In genomic region chr7:139576064-139576686, GRCm38 (mm10) we compare ENCODE assay signal across 34 mouse cellular contexts. TPM values are rescaled to one million over a fixed set of nuclear protein-coding genes. Genes with fewer than 3 reads are reported as not detected.
DNase-seq lines count a peak whose midpoint lies in the region; ATAC-seq and TF ChIP-seq lines count a peak whose summit lies in the region.
"Had no signal": no experiment of that assay in that cellular context is flagged by ENCODE, and none has a peak within 500 bp of the region (broad histone marks: within the 10 kb centered on the region; RNA-seq: fewer than 3 reads in every experiment).

No protein-coding gene starts in this region.

- no peak overlapping the region for H3K4me2 ChIP-seq in hindbrain, embryonic 13.5 days
- no peak overlapping the region for H3K4me2 ChIP-seq in hindbrain, embryonic 14.5 days (replicated peaks)
- H3K4me2 ChIP-seq in kidney, postnatal 0 days (ENCODE audit: low read length): no peak overlapping the region
- H3K4me2 ChIP-seq: embryonic facial prominence, embryonic 15.5 days; forebrain, embryonic 12.5 days; heart, embryonic 13.5 days; hindbrain, embryonic 15.5 days; limb, embryonic 15.5 days; lung, embryonic 14.5 days; midbrain, embryonic 13.5 days had no signal

- TF ChIP-seq POLR2A in lung, adult 2 months (IDR thresholded peaks at IDR 0.05; ENCODE audit: borderline replicate concordance, extremely low read depth, low read depth, low read length): no peak

- H3K9me3 ChIP-seq in hindbrain, embryonic 13.5 days: no peaks in the 10 kb centered on the region
- no peaks in the 10 kb centered on the region for H3K9me3 ChIP-seq in hindbrain, embryonic 14.5 days (ENCODE audit: control insufficient read depth, low read length)
- no peaks in the 10 kb centered on the region for H3K9me3 ChIP-seq in kidney, postnatal 0 days (replicated peaks; ENCODE audit: low read length)
- no peaks in the 10 kb centered on the region for H3K9me3 ChIP-seq in E14TG2a.4 (ENCODE audit: low read length)
- H3K9me3 ChIP-seq: embryonic facial prominence, embryonic 10.5 days; embryonic facial prominence, embryonic 15.5 days; forebrain, embryonic 12.5 days; heart, embryonic 13.5 days; hindbrain, embryonic 15.5 days; limb, embryonic 10.5 days; limb, embryonic 15.5 days; midbrain, embryonic 13.5 days had no signal

- H3K4me3 ChIP-seq in hindbrain, embryonic 13.5 days: no peak overlapping the region
- H3K4me3 ChIP-seq in hindbrain, embryonic 14.5 days (replicated peaks; ENCODE audit: low read length): no peak overlapping the region
- no peak overlapping the region for H3K4me3 ChIP-seq in kidney, postnatal 0 days (replicated peaks; ENCODE audit: low read depth, low read length)
- peak overlapping the region; percentile 27; the same call in 1 of the 2 replicates for H3K4me3 ChIP-seq in E14TG2a.4 (replicated peaks; ENCODE audit: low read length)
- no peak overlapping the region for H3K4me3 ChIP-seq in lung, adult 2 months (replicated peaks; ENCODE audit: extremely low read depth, low read depth, low read length)
- H3K4me3 ChIP-seq: embryonic facial prominence, embryonic 10.5 days; embryonic facial prominence, embryonic 15.5 days; forebrain, embryonic 12.5 days; heart, embryonic 13.5 days; hindbrain, embryonic 15.5 days; limb, embryonic 10.5 days; limb, embryonic 15.5 days; midbrain, embryonic 13.5 days had no signal

- H3K9ac ChIP-seq in hindbrain, embryonic 13.5 days: no peak overlapping the region
- H3K9ac ChIP-seq in hindbrain, embryonic 14.5 days: no peak overlapping the region
- no peak overlapping the region for H3K9ac ChIP-seq in kidney, postnatal 0 days (ENCODE audit: low read depth, low read length)
- H3K9ac ChIP-seq: embryonic facial prominence, embryonic 15.5 days; forebrain, embryonic 12.5 days; forebrain, postnatal 0 days; heart, embryonic 13.5 days; hindbrain, embryonic 15.5 days; limb, embryonic 15.5 days; lung, embryonic 14.5 days; midbrain, embryonic 13.5 days had no signal

- peaks cover 16% of the 10 kb centered on the region for H3K4me1 ChIP-seq in hindbrain, embryonic 13.5 days (replicated peaks)
- no peaks in the 10 kb centered on the region for H3K4me1 ChIP-seq in hindbrain, embryonic 14.5 days (replicated peaks; ENCODE audit: control insufficient read depth, insufficient read depth, low read length)
- H3K4me1 ChIP-seq in kidney, postnatal 0 days (replicated peaks; ENCODE audit: insufficient read depth, low read length): no peaks in the 10 kb centered on the region
- peaks cover 60% of the 10 kb centered on the region for H3K4me1 ChIP-seq in E14TG2a.4 (replicated peaks; ENCODE audit: low read depth, low read length)
- no peaks in the 10 kb centered on the region for H3K4me1 ChIP-seq in lung, adult 2 months (ENCODE audit: control insufficient read depth, insufficient read depth, low read length)

- no peak for TF ChIP-seq CTCF in kidney, postnatal 0 days (IDR thresholded peaks at IDR 0.05; ENCODE audit: low read depth)
- no peak for TF ChIP-seq CTCF in E14TG2a.4 (conservative IDR thresholded peaks at IDR 0.05; ENCODE audit: low read length)
- TF ChIP-seq CTCF in Patski (IDR thresholded peaks at IDR 0.05): no peak
- no peak for TF ChIP-seq CTCF in lung, adult 2 months (IDR thresholded peaks at IDR 0.05; ENCODE audit: insufficient read depth, low read length)

- DNase-seq in hindbrain, embryonic 14.5 days (ENCODE audit: low spot score): no peak
- DNase-seq in kidney, postnatal 0 days (ENCODE audit: low spot score): peak; percentile 68
- DNase-seq in kidney, adult 11 months: no peak
- DNase-seq in Patski (ENCODE audit: low read depth, low spot score): no peak
- no peak for DNase-seq in heart, postnatal 25 days (ENCODE audit: low spot score)
- DNase-seq in lung, adult 2 months: no peak
- DNase-seq: adrenal gland, adult 8-10 months; cerebellum, adult 2 months; cerebellum, postnatal 14 days; forebrain, postnatal 0 days; gastrocnemius, postnatal 10 days; heart, postnatal 10 days; kidney, adult 8-10 months; lung, embryonic 14.5 days; lung, postnatal 14 days; right cerebral cortex, postnatal 25 days; thymus, adult 18-20 months; thymus, postnatal 25 days had no signal

- peaks cover 12% of the 10 kb centered on the region; the same call in 1 of the 2 replicates for H3K36me3 ChIP-seq in hindbrain, embryonic 13.5 days
- no peaks in the 10 kb centered on the region for H3K36me3 ChIP-seq in hindbrain, embryonic 14.5 days (replicated peaks; ENCODE audit: control insufficient read depth, insufficient read depth)
- 0 out of 2 replicates have a peak, but pooled peaks cover 6% of the 10 kb centered on the region for H3K36me3 ChIP-seq in kidney, postnatal 0 days (ENCODE audit: insufficient read depth, low read length)
- H3K36me3 ChIP-seq in E14TG2a.4 (ENCODE audit: insufficient read depth, low read length): no peaks in the 10 kb centered on the region
- H3K36me3 ChIP-seq: forebrain, embryonic 12.5 days; hindbrain, embryonic 15.5 days; limb, embryonic 10.5 days had no signal

- H3K27ac ChIP-seq in hindbrain, embryonic 13.5 days: no peak overlapping the region
- H3K27ac ChIP-seq in hindbrain, embryonic 14.5 days: no peak overlapping the region
- no peak overlapping the region for H3K27ac ChIP-seq in kidney, postnatal 0 days
- H3K27ac ChIP-seq: embryonic facial prominence, embryonic 10.5 days; embryonic facial prominence, embryonic 15.5 days; forebrain, embryonic 12.5 days; heart, embryonic 13.5 days; hindbrain, embryonic 15.5 days; limb, embryonic 10.5 days; limb, embryonic 15.5 days; midbrain, embryonic 13.5 days had no signal

- intact Hi-C loops in heart, postnatal 25 days (cut with DNase I): no loop called here

- 0 out of 2 replicates have a peak, but pooled peaks have one; percentile 41 for ATAC-seq in hindbrain, embryonic 13.5 days (ENCODE audit: low FRiP score)
- no peak for ATAC-seq in hindbrain, embryonic 14.5 days (ENCODE audit: low FRiP score)
- peak; percentile 59; the same call in 1 of the 2 replicates for ATAC-seq in kidney, postnatal 0 days (replicated peaks; ENCODE audit: low FRiP score, low read depth)
- peak; percentile 29 for ATAC-seq in Patski
- ATAC-seq: forebrain, postnatal 0 days; midbrain, embryonic 13.5 days had no signal

- in situ Hi-C loops in Patski (cut with MboI; ENCODE audit: low pct_unique_long_range_greater_than_20kb): no loop called here

- 63% methylated on average over 16 of the region's 16 CpGs for WGBS in hindbrain, embryonic 13.5 days
- 59% methylated on average over 16 of the region's 16 CpGs for WGBS in hindbrain, embryonic 14.5 days
- WGBS in kidney, postnatal 0 days: 57% methylated on average over 16 of the region's 16 CpGs
- WGBS in lung, adult 2 months: 82% methylated on average over 16 of the region's 16 CpGs

- CTCF ChIA-PET in Patski (lab: Charles Lee): no interaction called here

- H3K27me3 ChIP-seq in hindbrain, embryonic 13.5 days: peaks cover 100% of the 10 kb centered on the region
- H3K27me3 ChIP-seq in hindbrain, embryonic 14.5 days (ENCODE audit: control insufficient read depth, insufficient read depth, low read length): peaks cover 78% of the 10 kb centered on the region
- H3K27me3 ChIP-seq in kidney, postnatal 0 days (ENCODE audit: insufficient read depth, low read length): peaks cover 26% of the 10 kb centered on the region
- peaks cover 58% of the 10 kb centered on the region for H3K27me3 ChIP-seq in E14TG2a.4 (ENCODE audit: insufficient read depth, low read length)
- no peaks in the 10 kb centered on the region for H3K27me3 ChIP-seq in Patski

- POLR2A ChIA-PET in Patski (lab: Charles Lee): no interaction called here

RNA-seq across cellular contexts. Expression of gene Nkx6-2, which starts 6.4 kb away (rescaled TPM):
- 11.3 and 14.9 TPM in 2 replicates for polyA plus RNA-seq in hindbrain, embryonic 13.5 days (2015; fragmentation: Nextera tagmentation; extraction: Ambion mirVana)
- 13.7 and 15.1 TPM in 2 replicates for polyA plus RNA-seq in hindbrain, embryonic 14.5 days (2014; fragmentation: Nextera tagmentation; extraction: Ambion mirVana)
- polyA plus RNA-seq in kidney, postnatal 0 days (2015; fragmentation: Nextera tagmentation; extraction: Ambion mirVana): 0.11 and 0.20 TPM in 2 replicates
- polyA plus RNA-seq in Patski (2021): 0.53 TPM
- under 1 TPM in 1 of 2 experiments, not detected in 1; 0.21 TPM for total RNA-seq in heart, postnatal 25 days (2021)
- polyA plus RNA-seq in lung, adult 2 months (2012; rRNA removed): 0.53 and 1.1 TPM in 2 replicates
- total RNA-seq: adrenal gland, postnatal 4 days; gastrocnemius, postnatal 10 days; megakaryocyte, adult 5-6 weeks; monocyte, adult 5-6 weeks; neutrophil, adult 5-6 weeks had no signal
- polyA plus RNA-seq: embryonic facial prominence, embryonic 15.5 days; gonadal fat pad, adult 2 months; large intestine, adult 2 months; limb, embryonic 10.5 days; lung, embryonic 14.5 days had no signal
